Mouse (Mus musculus) ES-Bruce4 (cell line): Measurements from ENCODE around the gene Hip1r. TPM values are rescaled to one million over a fixed set of nuclear protein-coding genes. Genes with fewer than 3 reads are reported as not detected.

Source experiments
- H3K27ac ChIP-seq: 2 replicates; pipeline ENCODE4 v1.5.1; 2012; ENCODE audit warnings: low read length, inconsistent platforms; ENCODE audit not compliant: insufficient read depth
- H3K27me3 ChIP-seq: 2 replicates; pipeline ENCODE4 v1.6.1; 2012; ENCODE audit warnings: mild to moderate bottlenecking, low read length, inconsistent platforms; ENCODE audit not compliant: control insufficient read depth, poor library complexity, insufficient read depth, severe bottlenecking
- H3K36me3 ChIP-seq: 2 replicates; pipeline ENCODE4 v1.6.1; 2012; ENCODE audit warnings: inconsistent platforms, mild to moderate bottlenecking, low read length, moderate library complexity; ENCODE audit not compliant: control insufficient read depth, poor library complexity, insufficient read depth, severe bottlenecking
- H3K4me1 ChIP-seq: one replicate; pipeline ENCODE4 v1.8.1; 2011; ENCODE audit warnings: low read length; ENCODE audit not compliant: control insufficient read depth, insufficient read depth
- H3K4me3 ChIP-seq: 2 replicates; pipeline ENCODE4 v1.5.1; 2011; ENCODE audit warnings: low read depth, mild to moderate bottlenecking, low read length
- H3K9ac ChIP-seq: 2 replicates; pipeline ENCODE4 v1.6.1; 2012; ENCODE audit warnings: low read depth, mild to moderate bottlenecking, inconsistent platforms; ENCODE audit not compliant: poor library complexity, severe bottlenecking
- H3K9me3 ChIP-seq: replicated peaks from 2 replicates; pipeline ENCODE4 v1.6.1; 2012; ENCODE audit warnings: mild to moderate bottlenecking, low read length, inconsistent platforms; ENCODE audit not compliant: control insufficient read depth, poor library complexity, insufficient read depth, severe bottlenecking
- CTCF ChIP-seq: IDR thresholded peaks from one replicate; pipeline ENCODE4 v1.8.1; 2011; ENCODE audit warnings: low read depth, low read length
- EP300 ChIP-seq: IDR thresholded peaks from 2 replicates; pipeline ENCODE4 v1.6.1; 2011; ENCODE audit warnings: low read depth, low read length; ENCODE audit not compliant: insufficient read depth
- POLR2A ChIP-seq: IDR thresholded peaks from one replicate; pipeline ENCODE4 v1.8.1; 2011; ENCODE audit warnings: low read length; ENCODE audit not compliant: insufficient read depth
- polyA plus RNA-seq: library from polyadenylated mRNA; stranded (reverse); fragments of >200 nt; gene quantifications from 2 replicates; pipeline ENCODE4 v1.2.4, GENCODE M21; 2011; ENCODE audit warnings: low read depth; ENCODE audit not compliant: missing spikeins, insufficient read depth, insufficient read length

The Hip1r gene
- polyA plus RNA-seq, 1 experiment, result 17.4 TPM

DNA sequence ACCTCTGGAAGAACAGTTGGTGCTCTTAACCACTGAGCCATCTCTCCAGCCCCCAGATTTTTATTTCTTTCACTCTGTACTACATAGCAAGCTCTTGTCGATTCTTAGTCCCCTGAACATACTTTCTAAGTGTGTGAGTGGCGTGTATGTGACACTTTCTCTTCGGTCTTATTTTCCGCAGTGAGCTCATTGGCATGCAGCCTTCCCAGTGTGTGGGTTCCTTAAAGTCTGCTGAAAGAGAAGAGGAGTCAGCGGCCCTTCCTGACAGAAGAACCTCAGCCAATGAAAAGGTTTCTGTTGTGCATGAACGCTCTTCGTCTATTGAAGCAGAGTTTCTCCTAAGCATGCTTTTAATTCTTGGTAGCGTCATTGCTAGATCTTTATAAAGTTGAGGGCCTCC is 16.2 kb upstream of the Hip1r start:
- Histone ChIP-seq H3K36me3 (no peaks in the 10 kb centered on the region), H3K4me1 (no peaks in the 10 kb centered on the region), H3K9ac (no peak overlapping the region), H3K27me3 (no peaks in the 10 kb centered on the region), H3K4me3 (no peak overlapping the region), H3K27ac (no peak overlapping the region), H3K9me3 (no peaks in the 10 kb centered on the region)
- no peak for TF ChIP-seq POLR2A

DNA sequence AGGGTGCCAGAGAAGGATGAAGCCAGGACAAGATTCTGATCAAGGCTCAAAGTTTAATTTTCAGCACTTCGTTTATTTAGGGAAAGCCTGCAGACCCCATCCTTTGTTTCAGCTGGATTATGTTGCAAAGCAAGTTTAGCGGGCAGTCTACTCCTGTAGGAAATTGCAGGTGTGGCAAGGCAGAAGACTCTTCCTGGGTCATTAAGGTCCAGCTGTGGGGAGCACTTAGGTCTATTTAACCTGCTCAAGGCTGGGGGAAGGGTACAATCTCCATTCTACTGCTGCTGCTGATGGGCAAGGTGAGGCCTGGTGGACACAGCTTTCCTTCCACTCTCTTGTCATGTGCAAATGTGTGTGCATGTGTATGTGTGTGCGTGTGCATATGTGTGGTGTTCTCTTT is 14.4 kb upstream of the Hip1r start:
- Histone ChIP-seq H3K4me1 (no peaks in the 10 kb centered on the region), H3K9ac (no peak overlapping the region), H3K9me3 (no peaks in the 10 kb centered on the region), H3K4me3 (no peak overlapping the region), H3K27ac (no peak overlapping the region), H3K27me3 (no peaks in the 10 kb centered on the region), H3K36me3 (no peaks in the 10 kb centered on the region)
- TF ChIP-seq POLR2A (no peak), EP300 (no peak), CTCF (no peak)

DNA sequence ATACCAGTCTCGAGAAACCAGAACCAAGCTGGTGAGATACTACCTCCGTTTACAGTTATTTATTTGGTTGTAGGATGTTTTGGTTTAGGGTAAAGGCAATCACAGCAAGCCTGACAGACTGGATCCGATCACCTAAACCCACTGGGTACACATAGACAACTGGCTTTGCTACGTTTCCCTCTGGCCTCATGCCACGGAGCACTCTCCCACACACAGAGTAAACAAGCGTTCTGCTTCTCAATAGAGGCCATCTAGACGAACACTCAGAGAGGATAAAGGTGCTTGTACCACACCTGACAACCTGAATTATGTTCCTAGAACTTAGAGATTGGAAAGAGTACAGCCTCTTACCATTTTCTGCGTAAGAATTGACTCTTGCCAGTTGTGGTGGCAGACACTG is 13.3 kb upstream of the Hip1r start:
- Histone ChIP-seq H3K36me3 (no peaks in the 10 kb centered on the region), H3K4me3 (no peak overlapping the region), H3K9ac (no peak overlapping the region), H3K4me1 (no peaks in the 10 kb centered on the region), H3K27ac (no peak overlapping the region), H3K27me3 (no peaks in the 10 kb centered on the region), H3K9me3 (no peaks in the 10 kb centered on the region)
- TF ChIP-seq CTCF (no peak), POLR2A (no peak), EP300 (no peak)

DNA sequence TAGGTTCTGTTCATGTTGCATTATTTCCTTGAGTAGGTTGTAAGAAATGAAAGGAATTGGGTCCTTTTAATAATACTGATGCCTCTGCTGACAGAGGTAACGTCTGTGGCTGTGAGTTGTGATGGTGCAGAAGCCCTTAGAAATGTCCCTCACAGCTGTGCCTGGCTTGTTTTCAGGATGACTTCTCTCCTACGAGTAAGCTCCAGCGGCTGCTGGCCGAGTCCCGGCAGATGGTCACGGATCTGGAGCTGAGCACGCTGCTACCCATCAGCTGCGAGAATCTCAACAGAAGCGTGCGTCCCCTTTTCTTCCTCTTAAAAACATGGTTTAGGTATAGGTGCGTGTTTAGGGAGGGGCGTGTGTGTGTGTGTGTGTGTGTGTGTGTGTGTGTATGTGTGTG is 12.4 kb upstream of the Hip1r start:
- Histone ChIP-seq H3K4me3 (no peak overlapping the region), H3K4me1 (no peaks in the 10 kb centered on the region), H3K36me3 (no peaks in the 10 kb centered on the region), H3K27me3 (no peaks in the 10 kb centered on the region), H3K9me3 (no peaks in the 10 kb centered on the region), H3K27ac (no peak overlapping the region), H3K9ac (no peak overlapping the region)
- TF ChIP-seq CTCF, result no peak
- no peak for TF ChIP-seq POLR2A
- TF ChIP-seq EP300, result no peak

DNA sequence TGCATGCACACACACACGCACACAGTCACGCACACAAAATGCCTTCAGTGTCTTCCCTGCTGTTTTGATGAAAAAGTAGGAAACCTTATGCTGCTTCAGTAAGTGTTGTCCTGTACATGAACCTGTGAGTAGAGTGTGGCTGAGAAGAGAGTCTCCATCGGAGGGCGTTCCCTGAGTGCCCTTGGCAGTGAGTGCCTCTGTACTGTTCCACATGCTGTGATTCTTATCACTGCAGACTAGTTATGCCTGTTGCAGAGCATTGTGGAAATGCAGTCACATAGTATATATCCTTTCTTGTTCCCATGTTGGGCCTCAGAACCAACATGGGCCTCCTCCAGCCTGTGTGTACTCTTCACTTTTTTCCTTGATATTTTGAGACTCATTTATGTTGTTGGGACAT is 9.2 kb upstream of the Hip1r start:
- TF ChIP-seq CTCF (no peak), EP300 (no peak), POLR2A (no peak)
- no peak overlapping the region for H3K4me3 ChIP-seq
- H3K27me3 ChIP-seq, result no peaks in the 10 kb centered on the region
- H3K36me3 ChIP-seq, result no peaks in the 10 kb centered on the region
- H3K27ac ChIP-seq, result no peak overlapping the region
- H3K9ac ChIP-seq, result no peak overlapping the region
- H3K4me1 ChIP-seq, result no peaks in the 10 kb centered on the region
- H3K9me3 ChIP-seq, result no peaks in the 10 kb centered on the region

DNA sequence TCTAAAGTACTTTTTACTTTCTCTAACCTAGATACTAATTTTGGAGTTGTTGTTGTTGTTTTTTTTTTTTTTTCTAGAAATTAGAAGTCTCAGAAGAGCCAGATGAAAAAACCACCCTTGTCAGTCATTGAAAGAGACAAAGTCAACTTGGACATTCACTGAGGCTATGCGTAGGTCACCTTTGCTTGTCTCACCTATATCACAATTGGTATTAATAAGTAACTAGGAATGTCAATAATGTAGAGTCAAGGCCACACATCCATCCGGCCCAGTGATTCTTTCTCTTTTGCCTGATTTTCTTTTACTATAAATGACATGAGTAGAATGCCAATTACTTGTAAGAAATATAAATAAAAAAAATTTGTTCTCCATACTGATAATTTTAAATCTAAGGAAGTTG is 6.7 kb upstream of the Hip1r start:
- TF ChIP-seq EP300 (no peak), POLR2A (no peak), CTCF (no peak)
- no peaks in the 10 kb centered on the region for H3K4me1 ChIP-seq

DNA sequence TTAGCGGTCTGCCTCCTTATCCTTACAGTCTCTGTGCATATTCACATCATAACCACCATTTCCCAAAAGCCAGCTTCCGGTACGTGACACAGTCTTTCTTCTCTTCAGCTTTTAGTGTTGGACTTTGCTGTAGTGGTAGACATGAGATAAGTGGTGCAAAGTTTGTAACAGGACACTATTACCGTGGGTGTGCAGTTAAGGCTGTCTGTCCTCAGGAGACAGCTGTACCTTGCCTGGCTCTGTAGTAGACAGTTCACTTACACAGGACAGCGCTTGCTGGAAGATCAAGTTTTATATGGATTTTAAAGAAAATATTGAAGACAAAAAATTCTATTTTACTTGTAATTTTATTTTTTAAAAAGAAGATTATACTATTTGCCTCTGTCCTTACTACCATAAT is 5.0 kb upstream of the Hip1r start:
- TF ChIP-seq CTCF (no peak), EP300 (no peak), POLR2A (no peak)
- H3K9me3 ChIP-seq, result no peaks in the 10 kb centered on the region
- no peaks in the 10 kb centered on the region for H3K27me3 ChIP-seq
- no peak overlapping the region for H3K4me3 ChIP-seq
- H3K36me3 ChIP-seq, result no peaks in the 10 kb centered on the region
- H3K27ac ChIP-seq, result no peak overlapping the region
- H3K4me1 ChIP-seq, result no peaks in the 10 kb centered on the region
- H3K9ac ChIP-seq, result no peak overlapping the region

More for the DNA sequence above, 6.7 kb upstream of the Hip1r start:
- no peak overlapping the region for H3K27ac ChIP-seq
- no peak overlapping the region for H3K9ac ChIP-seq
- H3K36me3 ChIP-seq, result no peaks in the 10 kb centered on the region
- H3K27me3 ChIP-seq, result no peaks in the 10 kb centered on the region
- H3K9me3 ChIP-seq, result no peaks in the 10 kb centered on the region
- H3K4me3 ChIP-seq, result no peak overlapping the region
